Mouse (Mus musculus) neural tube, embryonic 14.5 days (tissue): ENCODE measurements at regions not wholly inside any gene's neighbourhood (a gene's known extent, or its start where the extent isn't known, plus 50 kb on each side); places are given as distances from the start of the nearest gene placed in this dataset.

Experiments
- ATAC-seq: fragments of 200-750 bp; cut with Nextera tagmentation; 2 replicates; pipeline ENCODE4 v1.8.0; 2017; ENCODE audit warnings: low read depth, mild to moderate bottlenecking, moderate TSS enrichment, moderate library complexity
- H3K27ac ChIP-seq: fragments of 300-500 bp; sonication (generic); 2 replicates; pipeline ENCODE4 v1.5.1; 2014; ENCODE audit warnings: low read depth, mild to moderate bottlenecking, control low read depth, low read length, moderate library complexity, mixed read lengths
- H3K27me3 ChIP-seq: fragments of 300-500 bp; sonication (generic); 2 replicates; pipeline ENCODE4 v1.6.1; 2014; ENCODE audit warnings: low read length; ENCODE audit not compliant: control insufficient read depth, insufficient read depth
- H3K36me3 ChIP-seq: fragments of 300-500 bp; sonication (generic); 2 replicates; pipeline ENCODE4 v1.6.1; 2014; ENCODE audit warnings: low read length, mixed read lengths; ENCODE audit not compliant: control insufficient read depth, insufficient read depth
- H3K4me1 ChIP-seq: fragments of 300-500 bp; sonication (generic); 2 replicates; pipeline ENCODE4 v1.6.1; 2014; ENCODE audit warnings: low read length; ENCODE audit not compliant: control insufficient read depth, insufficient read depth
- H3K4me2 ChIP-seq: fragments of 300-500 bp; sonication (generic); 2 replicates; pipeline ENCODE4 v1.6.1; 2014; ENCODE audit warnings: mild to moderate bottlenecking, low read depth, low read length, control low read depth
- H3K4me3 ChIP-seq: fragments of 300-500 bp; sonication (generic); 2 replicates; pipeline ENCODE4 v1.5.1; 2014; ENCODE audit warnings: low read depth, low read length, control low read depth, mixed read lengths
- H3K9ac ChIP-seq: fragments of 300-500 bp; sonication (generic); replicated peaks from 2 replicates; pipeline ENCODE4 v1.6.1; 2014; ENCODE audit warnings: low read depth, mild to moderate bottlenecking, control low read depth, low read length, mixed read lengths
- H3K9me3 ChIP-seq: fragments of 300-500 bp; sonication (generic); 2 replicates; pipeline ENCODE4 v1.6.1; 2016; ENCODE audit warnings: low read length; ENCODE audit not compliant: control insufficient read depth
- WGBS: fragments of 180-500 bp; shearing (Covaris S2); extraction: QIAGEN DNeasy Blood & Tissue Kit; methylation state at CpG from one replicate; pipeline ENCODE4 v1.1.7; 2014; 5-methylcytosine and 5-hydroxymethylcytosine counted together

- H3K9me3 ChIP-seq, result no peaks in the 10 kb centered on the region
- H3K27ac ChIP-seq, result no peak overlapping the region
- no peak overlapping the region for H3K4me2 ChIP-seq
- no peak overlapping the region for H3K4me3 ChIP-seq
- H3K36me3 ChIP-seq, result no peaks in the 10 kb centered on the region
- no peak for ATAC-seq
- no peaks in the 10 kb centered on the region for H3K27me3 ChIP-seq
- WGBS, result 91% methylated on average over 9 of the region's 9 CpGs
- H3K9ac ChIP-seq, result no peak overlapping the region
- no peaks in the 10 kb centered on the region for H3K4me1 ChIP-seq
These were observed 85.7 kb downstream of the Rgs2 start for GRCm38 (mm10) chr1:143918146-143918774.

- Histone ChIP-seq H3K27me3 (no peaks in the 10 kb centered on the region), H3K4me1 (no peaks in the 10 kb centered on the region), H3K9me3 (no peaks in the 10 kb centered on the region), H3K36me3 (no peaks in the 10 kb centered on the region), H3K4me2 (no peak overlapping the region), H3K9ac (no peak overlapping the region), H3K27ac (no peak overlapping the region), H3K4me3 (no peak overlapping the region)
- ATAC-seq, result no peak
- 64% methylated on average over 5 of the region's 5 CpGs for WGBS
These were observed 86.3 kb downstream of the Rgs2 start for GRCm38 (mm10) chr1:143917623-143918022.

- no peak for ATAC-seq
- 92% methylated on average over 9 of the region's 9 CpGs for WGBS
- H3K4me3 ChIP-seq, result no peak overlapping the region
- H3K4me2 ChIP-seq, result no peak overlapping the region
- no peaks in the 10 kb centered on the region for H3K36me3 ChIP-seq
- H3K27ac ChIP-seq, result no peak overlapping the region
- H3K4me1 ChIP-seq, result no peaks in the 10 kb centered on the region
- H3K9me3 ChIP-seq, result no peaks in the 10 kb centered on the region
- H3K27me3 ChIP-seq, result no peaks in the 10 kb centered on the region
- no peak overlapping the region for H3K9ac ChIP-seq
These were observed 87.4 kb downstream of the Rgs2 start for GRCm38 (mm10) chr1:143916587-143916986.

- no peak overlapping the region for H3K9ac ChIP-seq
- no peaks in the 10 kb centered on the region for H3K27me3 ChIP-seq
- H3K4me1 ChIP-seq, result no peaks in the 10 kb centered on the region
- H3K27ac ChIP-seq, result no peak overlapping the region
- ATAC-seq, result no peak
- H3K4me2 ChIP-seq, result no peak overlapping the region
- WGBS, result 75% methylated on average over 3 of the region's 3 CpGs
- H3K4me3 ChIP-seq, result no peak overlapping the region
- H3K9me3 ChIP-seq, result no peaks in the 10 kb centered on the region
- no peaks in the 10 kb centered on the region for H3K36me3 ChIP-seq
These were observed 91.4 kb downstream of the Rgs2 start for GRCm38 (mm10) chr1:143912586-143912985.

GRCm38 (mm10) chr1:143911230-143911629 lies 92.7 kb downstream of the Rgs2 start:
- Histone ChIP-seq H3K4me2 (no peak overlapping the region), H3K27me3 (no peaks in the 10 kb centered on the region), H3K9ac (no peak overlapping the region), H3K9me3 (no peaks in the 10 kb centered on the region), H3K36me3 (no peaks in the 10 kb centered on the region), H3K27ac (no peak overlapping the region), H3K4me1 (no peaks in the 10 kb centered on the region), H3K4me3 (no peak overlapping the region)
- 50% methylated on average over 3 of the region's 3 CpGs for WGBS
- ATAC-seq, result no peak

DNA sequence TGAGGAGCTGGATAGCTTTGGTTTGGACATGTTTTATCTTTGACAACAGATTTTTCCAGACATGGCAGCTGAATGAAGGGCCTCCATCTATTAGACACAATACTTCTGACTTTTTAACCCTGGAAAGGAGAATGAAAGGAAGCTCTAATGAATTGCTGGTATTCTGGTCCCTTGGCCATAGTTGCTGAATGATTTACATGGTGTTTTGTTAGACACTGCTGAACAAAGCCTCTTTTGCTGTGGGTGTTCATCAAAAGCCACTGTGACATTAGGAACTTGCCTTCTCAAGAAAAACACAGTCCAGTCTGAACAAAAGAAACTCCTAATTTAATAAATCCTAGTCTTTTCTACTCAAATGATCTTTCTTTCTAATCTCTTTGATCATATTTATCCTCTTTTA lies 93.4 kb downstream of the Rgs2 start:
- ATAC-seq, result no peak
- Histone ChIP-seq H3K9me3 (no peaks in the 10 kb centered on the region), H3K4me1 (no peaks in the 10 kb centered on the region), H3K4me2 (no peak overlapping the region), H3K36me3 (no peaks in the 10 kb centered on the region), H3K27ac (no peak overlapping the region), H3K4me3 (no peak overlapping the region), H3K9ac (no peak overlapping the region), H3K27me3 (no peaks in the 10 kb centered on the region)

GRCm38 (mm10) chr1:143907312-143907711 lies 96.6 kb downstream of the Rgs2 start:
- Histone ChIP-seq H3K4me3 (no peak overlapping the region), H3K9ac (no peak overlapping the region), H3K9me3 (no peaks in the 10 kb centered on the region), H3K4me1 (no peaks in the 10 kb centered on the region), H3K4me2 (no peak overlapping the region), H3K27ac (no peak overlapping the region), H3K36me3 (no peaks in the 10 kb centered on the region), H3K27me3 (no peaks in the 10 kb centered on the region)
- 88% methylated on average over 6 of the region's 6 CpGs for WGBS
- ATAC-seq, result no peak

DNA sequence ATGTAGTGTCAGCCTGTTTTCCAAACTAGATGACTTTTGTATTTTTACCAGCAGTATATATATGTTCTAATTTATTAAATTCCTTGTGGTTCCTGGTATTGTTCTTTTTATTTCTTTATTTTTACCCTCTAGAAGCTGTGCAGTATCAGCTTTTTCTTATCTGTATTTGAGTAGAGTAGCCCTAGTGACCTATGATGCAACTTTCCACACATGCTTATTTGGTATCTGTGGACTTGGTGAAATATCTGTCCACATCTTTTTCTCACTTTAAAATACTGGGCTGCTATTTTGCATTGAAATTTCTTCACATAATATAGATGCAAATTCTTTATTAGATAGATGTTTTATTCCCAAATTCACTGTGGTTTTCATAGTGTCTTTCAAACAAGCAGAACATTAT lies 97.1 kb downstream of the Rgs2 start:
- no peaks in the 10 kb centered on the region for H3K27me3 ChIP-seq
- H3K4me2 ChIP-seq, result no peak overlapping the region
- H3K9ac ChIP-seq, result no peak overlapping the region
- H3K9me3 ChIP-seq, result no peaks in the 10 kb centered on the region
- H3K4me1 ChIP-seq, result no peaks in the 10 kb centered on the region
- no peak overlapping the region for H3K4me3 ChIP-seq
- H3K27ac ChIP-seq, result no peak overlapping the region
- ATAC-seq, result no peak
- no peaks in the 10 kb centered on the region for H3K36me3 ChIP-seq

GRCm38 (mm10) chr1:143903985-143904384 lies 100.0 kb downstream of the Rgs2 start:
- WGBS, result 66% methylated on average over 3 of the region's 3 CpGs
- Histone ChIP-seq H3K36me3 (no peaks in the 10 kb centered on the region), H3K9me3 (no peaks in the 10 kb centered on the region), H3K4me3 (no peak overlapping the region), H3K27ac (no peak overlapping the region), H3K9ac (no peak overlapping the region), H3K4me2 (no peak overlapping the region), H3K4me1 (no peaks in the 10 kb centered on the region), H3K27me3 (no peaks in the 10 kb centered on the region)
- peak; percentile 28; the same call in 1 of the 2 replicates for ATAC-seq
